Mouse (Mus musculus): Measurements from ENCODE around the gene Stard13. TPM values are rescaled to one million over a fixed set of nuclear protein-coding genes. Genes with fewer than 3 reads are reported as not detected.

The Stard13 gene
- polyA plus RNA-seq, 1 experiment: 7.4 TPM

DNA sequence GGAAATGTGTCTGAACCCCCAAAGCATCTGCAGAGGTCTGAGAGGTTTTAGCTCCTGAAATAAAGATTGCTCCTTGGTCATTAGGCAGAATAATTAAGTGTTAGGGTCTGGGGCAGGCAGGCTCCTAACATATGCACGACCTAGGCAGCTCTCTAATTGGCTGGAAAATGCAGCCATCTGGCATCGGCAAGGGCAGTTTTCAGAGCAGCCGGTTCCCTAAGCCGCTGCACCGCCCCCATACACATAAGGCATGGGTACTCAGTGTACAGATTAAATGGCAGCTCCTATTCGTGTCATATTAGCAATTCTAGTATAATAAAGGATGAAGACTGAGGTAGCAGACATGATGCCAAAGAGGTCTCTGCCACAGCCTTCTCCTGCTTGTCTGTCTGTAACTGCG, 206.5 kb downstream of the Stard13 start:
- no peak for DNase-seq (ENCODE audit: extremely low spot score in 1 of 2, low spot score in 1 of 2)

DNA sequence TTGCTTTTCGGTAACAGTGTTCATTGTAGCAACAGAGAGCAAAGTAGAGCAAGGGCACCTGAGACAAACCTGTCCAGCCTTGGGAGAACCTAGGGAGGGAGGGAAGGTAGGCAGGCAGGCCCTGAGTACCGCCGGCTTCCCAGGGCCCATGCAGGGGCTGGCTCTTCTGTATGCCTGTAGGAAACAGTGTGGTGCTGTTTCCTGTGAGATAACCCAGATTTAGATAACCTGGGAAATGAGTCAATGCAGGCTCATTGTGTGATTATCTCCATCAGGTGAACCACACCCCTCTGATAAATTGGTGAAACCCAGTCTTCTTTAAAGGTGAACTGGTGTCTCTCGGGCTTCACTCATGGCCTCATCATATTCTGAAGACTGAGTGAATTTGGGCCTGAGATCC, 207.6 kb downstream of the Stard13 start:
- DNase-seq (ENCODE audit: extremely low spot score in 1 of 2, low spot score in 1 of 2): no peak

DNA sequence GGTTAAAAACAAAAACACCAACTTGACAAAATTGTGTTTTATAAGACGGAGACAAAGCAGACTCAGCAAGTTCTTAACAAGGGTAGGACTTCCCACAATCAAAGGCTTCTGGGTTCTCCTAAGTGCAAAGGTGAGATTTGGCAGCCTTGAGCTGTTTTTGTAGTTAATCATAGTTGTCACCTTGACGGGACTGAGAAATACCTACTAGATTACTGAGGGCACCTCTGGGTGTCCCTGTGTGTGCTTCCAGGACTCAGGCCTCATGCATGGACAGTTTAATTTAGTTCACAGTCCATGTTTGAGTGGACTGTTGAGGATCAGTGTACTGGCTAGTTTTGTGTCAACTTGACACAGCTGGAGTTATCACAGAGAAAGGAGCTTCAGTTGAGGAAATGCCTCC, 209.2 kb downstream of the Stard13 start:
- DNase-seq (ENCODE audit: extremely low spot score in 1 of 2, low spot score in 1 of 2): no peak

DNA sequence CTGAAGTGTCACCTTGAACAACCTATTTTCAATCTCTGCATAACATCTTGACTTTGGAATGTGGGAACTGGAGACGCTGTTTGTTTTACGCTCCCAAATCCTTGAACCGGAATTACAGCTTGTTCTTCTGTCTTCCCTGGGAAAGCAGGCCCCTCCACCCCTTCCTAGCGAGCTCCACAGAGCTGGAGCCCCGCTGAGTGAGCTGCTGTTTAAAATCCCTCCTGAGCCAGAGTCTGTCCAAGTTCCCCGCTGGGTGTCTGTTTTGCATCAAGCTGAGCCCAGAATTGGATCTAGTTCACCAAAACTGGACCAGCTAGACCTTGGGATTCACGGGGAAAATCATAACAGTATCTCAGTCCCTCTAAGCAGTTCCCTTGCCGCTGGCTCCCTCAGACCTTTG, 210.2 kb downstream of the Stard13 start:
- peak in 1 of 2 experiments; percentile 39 for DNase-seq (ENCODE audit: extremely low spot score in 1 of 2, low spot score in 1 of 2)

DNA sequence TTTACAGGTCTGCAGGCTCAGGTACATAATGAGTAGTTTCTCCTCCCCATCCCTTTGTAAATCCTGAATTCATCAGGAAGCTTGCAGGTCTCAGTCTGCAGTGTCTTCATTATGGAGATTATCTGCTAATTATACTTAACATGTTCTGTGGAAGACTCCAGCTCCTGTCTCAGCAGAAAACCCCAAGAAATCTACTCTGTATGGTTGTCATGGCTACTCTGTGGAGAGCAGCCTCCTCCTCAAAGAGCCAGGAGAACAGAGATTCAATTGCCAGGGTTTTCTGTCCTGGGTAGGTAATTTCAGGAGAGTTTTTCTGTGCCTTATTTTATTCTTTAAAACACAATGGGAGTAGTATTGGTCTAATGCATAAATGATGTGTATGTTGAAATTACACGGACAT, 210.7 kb downstream of the Stard13 start:
- DNase-seq (ENCODE audit: extremely low spot score in 1 of 2, low spot score in 1 of 2): peak in 1 of 2 experiments; percentile 33

DNA sequence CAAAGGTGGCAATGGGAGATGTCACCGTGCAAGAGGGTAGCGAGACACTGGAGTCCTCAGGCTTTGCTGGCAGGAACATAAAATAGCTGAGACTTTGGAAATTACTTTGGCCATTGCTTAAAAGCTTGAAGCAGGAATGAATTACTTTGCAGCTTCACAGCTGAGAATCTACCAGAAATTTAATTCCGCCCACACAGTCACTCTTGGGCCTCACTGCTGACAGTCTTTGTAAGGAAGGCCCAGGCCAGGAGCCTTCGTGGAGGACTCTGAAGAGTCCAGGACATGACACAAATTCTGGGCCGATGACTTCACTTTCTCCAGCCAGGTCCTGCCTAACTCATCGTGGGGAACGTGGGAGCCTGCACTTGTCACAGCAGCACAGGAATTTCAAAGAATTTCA, 211.6 kb downstream of the Stard13 start:
- DNase-seq (ENCODE audit: extremely low spot score in 1 of 2, low spot score in 1 of 2): peak in 1 of 2 experiments; percentile 59

DNA sequence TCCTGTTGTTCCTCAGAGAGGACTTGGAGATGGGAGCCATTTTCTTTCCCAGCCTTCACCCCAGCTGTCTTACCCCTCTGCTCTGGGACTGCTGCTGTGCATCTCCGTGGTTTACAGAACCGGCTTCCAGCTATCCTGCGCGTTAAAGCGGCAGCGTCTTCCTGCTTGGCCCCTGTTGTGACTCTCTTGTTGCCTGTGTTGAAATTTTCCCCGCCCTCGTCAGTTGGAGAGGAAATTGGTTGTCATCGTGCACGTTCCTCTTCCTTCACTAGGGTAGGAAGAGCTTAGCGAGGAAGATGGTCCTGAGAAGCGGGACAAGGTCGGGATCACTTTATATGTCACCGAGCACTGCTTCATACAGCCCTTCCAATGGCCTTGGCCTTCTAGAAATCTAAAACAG, 212.8 kb downstream of the Stard13 start:
- DNase-seq (ENCODE audit: extremely low spot score in 1 of 2, low spot score in 1 of 2): no peak

DNA sequence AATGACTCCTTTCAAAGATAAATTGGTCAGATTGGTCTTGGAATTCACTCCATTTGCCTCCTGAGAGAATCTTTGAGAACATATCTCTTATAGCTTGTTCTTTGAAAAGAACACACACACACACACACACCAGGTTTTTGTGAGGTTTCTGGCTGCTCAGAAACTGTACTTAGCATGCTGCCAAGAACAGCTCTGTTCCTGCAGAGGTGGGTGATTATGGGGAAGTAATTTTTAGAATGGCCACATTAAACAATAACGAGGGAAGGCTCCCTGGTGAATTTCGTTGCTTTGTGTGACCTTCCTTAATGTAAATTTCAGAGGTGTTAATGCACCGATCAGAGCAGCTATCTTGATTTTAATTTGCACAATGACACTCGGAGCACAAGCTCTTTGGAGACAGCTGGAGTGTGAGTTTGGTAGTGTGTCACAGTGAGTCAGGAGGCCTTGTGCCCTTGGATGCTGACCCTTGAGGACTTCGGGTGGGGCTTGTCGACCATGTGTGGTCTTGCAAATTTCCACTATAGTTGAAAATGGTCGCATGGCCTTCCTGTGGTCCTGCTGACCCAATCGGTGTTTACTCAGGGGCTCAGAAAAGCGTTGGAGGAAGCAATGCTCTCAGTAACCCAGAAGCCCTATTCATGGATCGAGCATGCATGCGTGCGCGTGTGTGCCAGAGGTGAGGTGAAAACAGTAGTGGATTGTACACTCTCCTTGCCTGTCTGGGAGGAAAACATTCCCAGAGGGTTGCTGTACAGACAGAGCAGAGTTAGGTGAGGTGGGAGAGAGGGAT, 213.4 kb downstream of the Stard13 start:
- DNase-seq (ENCODE audit: extremely low spot score in 1 of 2, low spot score in 1 of 2): peak in 1 of 2 experiments; percentile 33

DNA sequence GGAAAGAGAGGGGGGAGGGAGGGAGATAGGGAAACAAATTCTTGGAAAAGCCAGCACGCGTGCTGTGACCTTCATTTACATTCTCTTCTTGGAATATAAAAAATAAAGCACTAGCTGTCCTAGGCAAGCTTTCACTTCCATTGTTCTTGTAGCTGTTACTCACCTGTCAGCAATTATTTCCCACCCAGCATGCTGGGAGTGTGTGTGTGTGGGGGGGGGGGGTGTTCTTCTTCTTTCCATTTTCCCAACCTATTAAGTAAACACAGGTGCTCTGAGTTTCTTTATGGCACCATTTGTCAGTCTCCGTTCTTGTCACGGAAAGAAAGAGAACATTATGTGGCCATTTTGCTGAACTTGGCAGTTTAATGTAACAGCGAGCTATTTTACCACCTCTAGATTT, 214.7 kb downstream of the Stard13 start:
- DNase-seq (ENCODE audit: extremely low spot score in 1 of 2, low spot score in 1 of 2): no peak

DNA sequence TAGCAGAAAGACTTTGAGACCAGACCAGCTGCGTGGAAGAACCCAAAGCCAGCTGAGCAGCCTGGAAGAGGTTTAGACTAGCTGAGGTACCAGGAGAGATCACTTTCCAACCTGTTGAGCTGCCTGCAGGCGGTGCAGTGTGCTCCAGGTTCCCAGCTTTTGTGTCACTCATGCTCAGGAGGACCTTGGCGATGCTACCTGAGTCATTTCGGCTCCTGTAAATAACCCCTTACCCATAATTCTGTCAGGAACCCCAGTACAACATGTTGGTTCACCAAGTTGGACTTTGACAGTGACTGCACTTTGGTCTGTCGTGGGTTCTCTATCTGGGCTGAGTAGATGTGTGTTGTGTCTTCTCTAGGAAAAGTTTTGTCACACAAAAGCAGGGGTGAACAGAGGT, 215.2 kb downstream of the Stard13 start:
- no peak for DNase-seq (ENCODE audit: extremely low spot score in 1 of 2, low spot score in 1 of 2)

DNA sequence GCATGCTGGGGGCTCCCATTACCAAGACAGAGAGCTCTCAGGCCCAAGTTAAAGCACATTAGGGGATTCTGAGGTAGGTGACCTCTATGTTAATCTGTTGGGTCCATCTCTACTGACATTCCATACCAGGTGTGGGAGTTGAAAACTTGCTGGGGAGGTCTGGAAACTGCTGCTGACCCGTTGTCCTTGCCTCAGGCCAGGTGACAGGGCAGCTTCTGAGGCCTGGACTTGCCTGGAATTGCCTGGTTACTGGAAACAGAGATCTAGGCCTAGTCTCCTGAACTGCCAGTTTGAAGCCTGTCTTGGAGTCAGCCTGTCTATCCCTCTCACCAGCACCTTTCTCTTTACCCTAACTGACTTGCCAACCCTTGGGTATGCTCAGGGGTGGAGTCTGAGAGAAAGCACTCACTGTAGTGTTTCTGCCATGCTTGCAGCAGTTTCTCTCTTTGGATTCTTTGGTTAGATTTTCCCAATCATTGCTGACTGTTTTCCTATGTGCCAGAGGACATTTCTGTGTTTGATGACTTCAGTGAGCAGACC, 229.3 kb downstream of the Stard13 start:
- no peak for DNase-seq (ENCODE audit: extremely low spot score in 1 of 2, low spot score in 1 of 2)

DNA sequence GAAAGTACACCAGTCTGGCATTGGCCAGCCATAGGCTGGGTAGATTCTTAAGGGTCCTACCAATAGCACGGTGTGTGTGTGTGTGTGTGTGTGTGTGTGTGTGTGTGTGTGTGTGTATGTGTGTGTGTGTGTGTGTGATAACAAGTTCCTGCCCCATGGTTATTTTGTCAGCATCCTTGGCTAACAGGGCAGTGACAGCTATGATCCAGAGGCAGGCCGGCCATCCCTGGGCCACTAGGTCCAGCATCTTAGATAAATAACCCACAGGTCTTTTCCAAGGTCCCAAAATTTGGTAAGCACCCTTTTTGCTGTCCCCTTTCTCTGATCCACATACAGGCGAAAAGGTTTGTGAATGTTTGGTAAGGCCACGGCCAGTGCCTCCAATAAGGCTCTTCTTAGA, 231.6 kb downstream of the Stard13 start:
- DNase-seq (ENCODE audit: extremely low spot score in 1 of 2, low spot score in 1 of 2): no peak

DNA sequence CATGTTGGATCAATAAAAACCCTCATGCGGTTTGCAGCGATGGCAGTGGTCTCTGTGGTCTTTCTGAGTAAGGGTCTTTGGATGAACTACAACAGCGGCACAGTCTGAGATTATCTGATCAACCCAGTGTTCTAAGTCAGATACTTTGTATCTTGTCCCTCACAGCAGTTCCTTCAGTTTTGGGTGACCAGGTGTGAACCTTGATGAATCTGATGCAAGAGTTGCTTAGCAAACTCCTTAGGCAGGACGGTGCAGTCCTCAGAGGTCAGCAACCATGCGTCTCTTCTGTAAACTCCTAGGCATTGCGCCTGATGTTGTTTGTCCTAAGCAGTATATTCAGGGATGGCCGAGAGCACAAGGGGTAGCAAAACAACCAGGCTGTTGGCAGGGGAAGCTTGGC, 232.5 kb downstream of the Stard13 start:
- DNase-seq (ENCODE audit: extremely low spot score in 1 of 2, low spot score in 1 of 2): no peak

DNA sequence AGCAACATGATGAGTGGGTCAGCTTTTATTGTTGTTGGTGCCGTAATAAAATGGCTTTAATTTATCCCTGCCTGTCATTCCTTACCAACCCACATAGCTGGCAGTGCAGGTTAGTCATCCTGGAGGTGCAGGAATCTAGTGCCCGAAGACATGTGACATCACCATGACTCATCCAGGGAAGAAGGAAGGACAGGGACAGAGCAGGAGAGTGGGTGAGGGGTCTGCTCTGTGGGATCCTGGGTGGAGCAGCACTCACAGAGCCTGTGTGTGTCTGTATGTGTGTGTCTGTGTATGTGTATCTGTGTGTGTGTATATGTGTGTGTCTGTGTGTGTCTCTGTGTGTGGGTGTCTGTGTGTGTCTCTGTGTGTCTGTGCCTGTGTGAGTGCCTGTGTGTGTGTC, 237.1 kb downstream of the Stard13 start:
- peak in 1 of 2 experiments; percentile 38 for DNase-seq (ENCODE audit: extremely low spot score in 1 of 2, low spot score in 1 of 2)

DNA sequence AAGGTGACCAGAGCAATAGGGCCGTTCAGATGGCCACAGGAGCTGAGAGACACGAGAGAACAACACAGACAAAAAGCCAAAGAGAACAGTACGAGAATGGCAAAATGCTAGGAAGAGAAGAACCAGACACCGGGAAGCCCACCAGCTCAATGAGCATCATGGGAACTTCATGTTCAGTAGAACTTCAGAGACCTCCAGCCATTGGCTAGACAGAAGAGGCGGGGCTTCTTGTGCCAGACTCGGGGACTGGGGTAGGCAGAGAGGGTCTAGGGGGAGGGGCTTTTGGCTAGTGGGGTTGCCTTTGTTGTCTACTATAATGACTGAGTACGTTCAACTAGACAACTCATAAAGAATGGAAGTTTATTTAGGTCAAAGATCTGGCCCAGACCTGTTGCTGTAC, 239.5 kb downstream of the Stard13 start:
- DNase-seq (ENCODE audit: extremely low spot score in 1 of 2, low spot score in 1 of 2): no peak

Other genes starting within 250 kb of the Stard13 start
- not detected in 2 replicates for gene Gm42906, start 194.3 kb upstream of the Stard13 start, polyA plus RNA-seq (2012; rRNA removed)

Measured in frontal cortex, adult 2 months (tissue).